Mouse (Mus musculus): ENCODE measurements around the gene Sf3a1.

Gene Sf3a1

GRCm38 (mm10) chr11:4214572-4214971 is 54.4 kb downstream of the Sf3a1 start:
- DNase-seq (ENCODE audit: low read depth, low spot score) = no peak

- DNase-seq (ENCODE audit: low read depth, low spot score) = no peak
Measured at GRCm38 (mm10) chr11:4215061-4215460, 54.9 kb downstream of the Sf3a1 start.

- no peak for DNase-seq (ENCODE audit: low read depth, low spot score)
Measured at GRCm38 (mm10) chr11:4216248-4217000, 56.3 kb downstream of the Sf3a1 start.

- no peak for DNase-seq (ENCODE audit: low read depth, low spot score)
Measured at GRCm38 (mm10) chr11:4217914-4218629, 57.9 kb downstream of the Sf3a1 start, which contains the start of gene Castor1. Castor1 (plus strand) TSS chr11:4218225.

GRCm38 (mm10) chr11:4218637-4219036 is 58.5 kb downstream of the Sf3a1 start:
- DNase-seq (ENCODE audit: low read depth, low spot score) = no peak

GRCm38 (mm10) chr11:4219317-4219751 is 59.2 kb downstream of the Sf3a1 start:
- DNase-seq (ENCODE audit: low read depth, low spot score) = peak; percentile 73

- DNase-seq (ENCODE audit: low read depth, low spot score) = no peak
Measured at GRCm38 (mm10) chr11:4219908-4220307, 59.8 kb downstream of the Sf3a1 start.

- DNase-seq (ENCODE audit: low read depth, low spot score) = no peak
Measured at GRCm38 (mm10) chr11:4220443-4221400, 60.6 kb downstream of the Sf3a1 start.

GRCm38 (mm10) chr11:4222046-4222950 is 62.1 kb downstream of the Sf3a1 start:
- no peak for DNase-seq (ENCODE audit: low read depth, low spot score)

- DNase-seq (ENCODE audit: low read depth, low spot score) = no peak
Measured at GRCm38 (mm10) chr11:4223393-4224188, 63.4 kb downstream of the Sf3a1 start.

- no peak for DNase-seq (ENCODE audit: low read depth, low spot score)
Measured at GRCm38 (mm10) chr11:4224223-4224622, 64.1 kb downstream of the Sf3a1 start.

- no peak for DNase-seq (ENCODE audit: low read depth, low spot score)
Measured at GRCm38 (mm10) chr11:4226569-4227325, 66.6 kb downstream of the Sf3a1 start.

- no peak for DNase-seq (ENCODE audit: low read depth, low spot score)
Measured at GRCm38 (mm10) chr11:4228463-4228862, 68.3 kb downstream of the Sf3a1 start.

GRCm38 (mm10) chr11:4229841-4230240 is 69.7 kb downstream of the Sf3a1 start:
- DNase-seq (ENCODE audit: low read depth, low spot score) = no peak

- DNase-seq (ENCODE audit: low read depth, low spot score) = no peak
Measured at GRCm38 (mm10) chr11:4231435-4231834, 71.3 kb downstream of the Sf3a1 start.
